Mouse (Mus musculus): ENCODE measurements at regions not wholly inside any gene's neighbourhood (a gene's known extent, or its start where the extent isn't known, plus 50 kb on each side); places are given as distances from the start of the nearest gene placed in this dataset.

DNA sequence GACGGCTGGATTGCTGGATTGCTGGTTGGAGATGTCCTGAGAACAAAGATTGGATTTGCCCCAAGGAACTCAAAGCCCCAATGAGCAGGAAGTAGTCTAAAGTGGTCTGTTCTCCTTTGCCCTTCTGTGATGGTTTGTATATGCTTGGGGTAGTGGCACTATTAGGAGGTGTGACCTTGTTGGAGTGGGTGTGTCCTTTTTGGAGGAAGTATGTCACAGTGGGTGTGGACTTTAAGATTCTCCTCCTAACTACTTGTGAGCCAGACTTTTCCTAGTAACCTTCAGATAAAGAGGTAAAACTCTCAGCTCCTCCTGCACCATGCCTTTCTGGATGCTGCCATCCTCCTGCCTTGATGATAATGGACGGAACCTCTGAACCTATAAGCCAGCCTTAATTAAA lies 69.1 kb upstream of the Gm47985 start:
- DNase-seq (ENCODE audit: extremely low spot score in 1 of 2, low spot score in 1 of 2) = no peak

DNA sequence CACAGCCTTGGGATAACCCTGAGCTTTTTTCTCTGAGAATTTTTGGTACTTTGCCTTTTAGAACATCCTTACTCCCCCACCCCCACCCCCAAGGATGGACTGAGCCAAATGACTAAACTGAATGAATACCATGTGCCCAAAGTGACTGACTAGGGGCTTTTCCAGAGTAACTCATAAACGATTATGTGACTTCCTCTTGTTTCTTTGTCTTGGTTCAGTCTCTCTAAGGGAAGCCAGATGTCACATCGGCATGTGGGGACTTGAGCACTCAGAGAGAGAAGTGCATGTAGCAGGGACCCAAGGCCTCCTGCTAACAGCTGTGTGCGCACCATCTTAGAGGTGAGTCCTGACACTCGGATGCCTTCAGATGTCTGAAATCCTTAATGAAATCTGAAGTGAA lies 63.8 kb upstream of the Gm47985 start:
- DNase-seq (ENCODE audit: extremely low spot score in 1 of 2, low spot score in 1 of 2) = no peak

DNA sequence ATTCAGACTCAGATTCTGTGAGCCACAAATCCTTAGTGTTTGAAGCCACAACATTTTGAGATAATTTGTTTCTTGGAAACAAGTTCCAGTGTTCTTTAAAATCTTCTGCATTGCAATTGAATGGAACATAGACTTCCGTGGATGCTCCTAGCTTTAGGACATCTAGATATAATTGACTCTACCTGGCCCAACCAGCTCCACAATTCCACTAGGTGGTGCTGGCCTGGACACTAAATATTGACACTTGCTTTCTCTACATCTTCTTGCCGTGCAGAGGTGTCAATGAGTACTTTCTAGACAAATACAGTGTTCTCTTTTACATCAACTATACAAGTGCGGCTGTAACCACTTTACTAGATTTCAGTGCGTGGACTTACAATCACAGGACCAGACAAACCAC lies 63.4 kb upstream of the Gm47985 start:
- DNase-seq (ENCODE audit: extremely low spot score in 1 of 2, low spot score in 1 of 2) = no peak

DNA sequence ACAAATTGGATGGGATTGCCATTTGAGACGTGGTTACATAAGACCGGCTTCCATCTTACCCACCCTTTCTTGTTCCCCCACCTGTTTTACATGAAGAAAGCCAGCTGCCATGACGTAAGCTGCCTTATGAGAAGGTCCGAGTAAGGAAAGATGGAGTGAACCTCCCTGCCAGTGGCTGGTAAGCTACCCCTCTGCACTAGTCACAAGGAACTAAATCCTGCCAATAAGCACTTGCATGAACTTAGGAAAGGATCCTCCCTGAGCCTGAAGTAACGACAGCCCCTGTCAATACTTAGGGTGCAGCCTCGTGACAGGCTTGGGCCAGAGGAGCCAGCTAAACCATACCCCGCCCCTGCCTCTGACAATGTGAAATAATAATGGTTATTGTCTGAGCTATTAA lies 62.8 kb upstream of the Gm47985 start:
- DNase-seq (ENCODE audit: extremely low spot score in 1 of 2, low spot score in 1 of 2) = no peak

DNA sequence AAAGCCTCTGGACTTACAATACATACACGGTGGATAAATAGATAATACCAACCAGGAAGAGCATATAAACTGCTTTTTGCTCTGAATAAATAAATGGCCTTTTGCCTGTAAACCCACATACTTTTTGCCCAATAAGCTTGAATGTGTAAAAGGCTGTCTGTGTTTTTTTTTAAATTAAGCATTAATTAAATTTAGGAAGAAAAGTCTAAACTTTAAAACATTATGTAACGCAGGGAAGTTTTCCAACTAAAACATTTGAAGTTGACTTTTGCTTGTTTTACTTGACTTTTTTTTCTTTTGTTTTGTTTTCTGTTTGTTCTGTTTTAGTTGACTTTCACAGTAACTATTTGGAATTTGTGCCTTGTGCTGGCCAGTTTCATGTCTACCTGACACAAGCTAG lies 60.7 kb upstream of the Gm47985 start:
- no peak for DNase-seq (ENCODE audit: extremely low spot score in 1 of 2, low spot score in 1 of 2)

DNA sequence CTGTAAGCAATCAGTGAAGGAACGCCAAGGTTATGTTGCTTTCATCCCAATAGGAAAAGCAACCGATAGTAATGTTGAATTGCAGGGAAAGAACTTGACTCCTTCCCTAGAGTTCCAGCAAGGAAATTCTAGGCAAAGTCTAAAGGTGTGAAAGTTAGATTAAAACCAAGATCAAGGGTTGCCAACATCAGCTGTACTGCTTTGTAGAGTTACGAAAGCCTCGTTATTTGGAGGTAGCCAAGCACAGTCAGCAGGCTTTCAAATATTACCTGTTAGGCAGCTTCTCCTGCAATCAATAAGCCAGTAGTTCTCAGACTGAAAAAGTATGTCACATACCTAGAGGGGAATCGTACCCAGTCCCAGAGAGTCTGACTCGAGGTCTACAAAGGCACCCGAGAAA lies 58.4 kb upstream of the Gm47985 start:
- DNase-seq (ENCODE audit: extremely low spot score in 1 of 2, low spot score in 1 of 2) = no peak

DNA sequence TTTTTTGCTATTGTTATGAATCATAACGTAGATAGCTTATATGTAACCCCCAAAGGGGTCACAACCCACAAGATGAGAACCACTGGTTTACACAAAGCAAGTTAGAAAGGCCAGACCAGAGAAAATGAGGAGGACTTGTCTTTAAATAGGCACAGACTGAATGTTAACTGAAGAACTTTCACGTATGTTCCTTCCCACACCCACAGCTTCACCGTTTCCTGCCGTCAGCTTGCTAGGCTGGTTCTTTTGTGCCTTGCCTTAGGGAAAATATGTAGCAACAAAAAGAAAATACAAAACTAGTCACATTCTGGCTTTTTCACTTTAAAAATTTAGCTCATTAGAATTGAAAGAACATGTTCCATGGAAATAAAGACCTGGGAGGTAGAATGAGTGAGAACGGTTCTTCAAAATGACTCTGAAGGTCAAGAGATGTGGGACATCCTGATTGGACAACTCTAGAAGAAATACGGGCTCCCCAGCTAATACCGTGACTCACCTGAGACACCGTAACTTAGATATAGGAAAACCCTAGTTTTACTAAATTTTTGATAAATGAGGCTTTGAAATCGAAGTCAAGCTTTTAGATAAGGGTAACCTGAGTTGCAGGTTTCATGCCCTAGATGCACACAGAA lies 57.2 kb upstream of the Gm47985 start:
- no peak for DNase-seq (ENCODE audit: extremely low spot score in 1 of 2, low spot score in 1 of 2)

DNA sequence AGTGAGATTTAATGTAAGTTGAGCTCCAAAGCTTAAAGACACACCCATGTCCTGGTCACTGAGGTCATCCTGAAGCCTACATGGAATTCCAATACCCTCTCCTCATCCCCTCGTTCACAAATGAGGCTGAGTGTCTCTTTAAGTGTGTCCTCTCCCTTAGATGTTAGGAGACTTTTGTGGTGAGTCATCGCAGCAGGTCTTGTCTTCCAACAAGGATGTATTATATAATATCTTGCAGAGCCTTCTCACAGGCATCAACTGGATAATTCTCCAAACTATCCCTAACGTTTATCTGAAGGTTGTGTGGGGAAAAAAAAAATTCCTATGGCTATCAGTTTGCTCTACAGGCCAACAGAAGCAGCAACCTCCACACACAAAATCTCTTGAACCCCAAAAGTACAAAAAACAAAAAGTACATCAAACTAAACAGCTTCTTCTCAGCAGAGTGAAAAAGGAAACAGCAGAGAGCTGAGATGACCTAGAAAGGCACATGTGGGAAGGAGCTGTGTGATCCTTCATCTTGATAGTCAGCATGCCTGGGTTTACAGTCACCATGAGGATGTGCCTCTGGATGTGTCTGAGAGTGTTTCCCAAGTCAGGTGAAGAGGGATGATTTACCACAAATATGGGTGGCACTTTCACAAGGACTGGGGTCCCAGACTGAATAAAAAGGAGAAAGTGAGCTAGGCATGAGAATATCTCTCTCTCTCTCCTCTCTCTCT lies 56.4 kb upstream of the Gm47985 start:
- no peak for DNase-seq (ENCODE audit: extremely low spot score in 1 of 2, low spot score in 1 of 2)

DNA sequence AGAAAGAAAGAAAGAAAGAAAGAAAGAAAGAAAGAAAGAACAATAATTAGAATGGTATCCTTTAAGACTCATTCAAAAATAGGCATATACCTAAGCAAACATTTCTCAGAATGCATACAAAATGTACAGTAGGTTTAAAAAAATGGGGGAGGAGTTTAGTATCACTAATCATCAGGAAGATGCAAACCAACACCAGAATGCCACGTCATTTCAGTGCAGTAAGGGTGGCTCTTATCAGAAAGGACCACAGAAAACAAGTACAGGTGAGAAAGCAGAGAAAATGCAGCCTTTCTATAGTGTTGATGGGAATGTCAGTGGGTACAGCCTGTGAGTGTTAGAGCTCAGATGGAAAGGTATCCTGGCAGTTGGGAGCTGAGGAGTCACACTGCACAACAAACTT lies 55.6 kb upstream of the Gm47985 start:
- no peak for DNase-seq (ENCODE audit: extremely low spot score in 1 of 2, low spot score in 1 of 2)

DNA sequence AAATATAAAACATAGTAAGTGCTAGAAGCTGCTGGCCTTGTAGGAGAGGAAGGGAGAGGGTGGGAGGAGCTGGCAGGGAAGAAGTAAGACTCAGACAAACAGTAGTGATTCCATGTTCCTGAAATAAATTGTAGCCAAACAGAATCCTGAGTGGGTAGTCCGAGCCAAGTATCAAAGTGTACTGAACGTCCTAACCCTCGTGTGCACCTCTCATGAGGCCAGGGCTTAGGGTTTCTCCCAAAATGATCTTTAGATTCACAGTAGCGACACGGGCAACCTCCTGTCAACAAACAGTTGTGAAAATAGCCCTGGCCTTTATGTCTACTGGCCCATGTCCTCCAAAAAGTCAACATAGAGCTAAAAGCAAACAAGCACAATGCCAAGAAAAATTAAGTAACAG lies 54.3 kb upstream of the Gm47985 start:
- DNase-seq (ENCODE audit: extremely low spot score in 1 of 2, low spot score in 1 of 2) = no peak

DNA sequence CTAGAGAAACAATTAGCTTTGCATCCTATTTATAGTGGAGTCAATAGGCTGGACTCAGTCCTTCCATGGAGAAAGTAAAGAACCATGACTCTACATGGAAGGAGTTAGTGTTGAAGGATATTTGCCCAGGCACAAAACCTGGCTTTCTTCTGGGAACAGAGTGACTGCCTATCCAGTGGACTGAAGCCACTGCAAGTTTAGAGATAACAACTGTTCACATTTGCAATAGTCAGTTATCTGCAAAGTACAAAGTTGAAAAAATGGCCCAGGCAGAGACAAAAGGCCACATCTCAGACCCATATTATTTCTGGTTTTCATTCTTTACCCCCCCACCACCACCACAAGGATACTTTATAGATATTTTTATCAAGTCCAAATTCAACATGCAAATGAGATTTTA lies 53.4 kb upstream of the Gm47985 start:
- no peak for DNase-seq (ENCODE audit: extremely low spot score in 1 of 2, low spot score in 1 of 2)

DNA sequence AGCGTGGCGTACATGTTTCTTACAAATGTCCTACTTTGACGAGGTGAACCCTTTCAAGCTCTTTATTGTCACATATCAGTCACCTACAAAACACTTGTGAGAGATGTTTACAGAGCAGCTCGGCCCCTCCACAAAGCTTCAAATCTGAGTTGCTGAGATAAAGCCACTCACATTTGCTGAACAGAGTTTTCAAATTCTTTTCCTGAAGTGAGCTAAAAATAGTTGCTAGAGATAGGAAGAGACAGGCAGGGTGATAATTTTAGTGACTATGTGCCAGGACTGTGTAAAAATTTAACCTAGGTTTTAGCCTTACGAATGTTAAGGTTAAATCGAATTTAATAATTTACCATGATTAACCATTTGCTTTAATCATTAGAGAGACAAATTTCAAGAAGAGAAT lies 52.3 kb upstream of the Gm47985 start:
- DNase-seq (ENCODE audit: extremely low spot score in 1 of 2, low spot score in 1 of 2) = no peak

DNA sequence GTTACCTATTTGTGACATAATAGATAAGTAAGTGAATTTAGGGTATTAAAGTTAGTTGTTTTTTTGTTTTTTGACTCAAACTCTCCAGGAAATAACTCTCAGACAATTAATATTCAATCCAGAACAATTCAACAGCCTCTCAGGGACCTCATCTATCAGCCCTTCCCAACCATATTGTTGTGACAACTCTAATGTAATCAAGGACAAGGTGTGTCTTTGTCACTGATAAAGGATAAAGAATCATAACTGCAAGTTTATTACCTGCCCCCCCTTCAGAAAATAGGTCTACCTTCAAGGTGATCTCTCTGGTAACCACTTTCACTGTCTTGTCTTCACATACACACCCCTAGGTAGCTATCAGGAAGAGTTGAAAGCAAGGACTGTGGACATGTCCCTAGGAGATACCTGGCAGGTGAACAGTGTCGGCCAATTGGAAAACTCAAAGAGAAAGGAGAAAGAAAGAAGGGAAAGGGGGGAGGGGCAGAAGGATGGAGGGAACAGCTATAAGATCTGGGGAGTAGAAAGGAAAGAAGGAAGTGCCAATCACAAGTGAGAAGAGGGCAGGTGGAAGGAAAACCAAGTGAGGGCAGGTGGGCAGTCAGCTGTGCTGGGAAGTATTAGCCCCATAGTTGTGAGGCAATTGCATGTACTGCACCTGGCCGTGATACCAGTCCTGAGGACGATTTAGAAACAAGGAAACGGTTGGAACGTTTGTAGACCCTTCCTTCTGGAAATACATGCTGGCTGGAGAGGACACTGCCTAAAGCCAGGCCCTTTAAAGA lies 51.3 kb upstream of the Gm47985 start:
- no peak for DNase-seq (ENCODE audit: extremely low spot score in 1 of 2, low spot score in 1 of 2)

DNA sequence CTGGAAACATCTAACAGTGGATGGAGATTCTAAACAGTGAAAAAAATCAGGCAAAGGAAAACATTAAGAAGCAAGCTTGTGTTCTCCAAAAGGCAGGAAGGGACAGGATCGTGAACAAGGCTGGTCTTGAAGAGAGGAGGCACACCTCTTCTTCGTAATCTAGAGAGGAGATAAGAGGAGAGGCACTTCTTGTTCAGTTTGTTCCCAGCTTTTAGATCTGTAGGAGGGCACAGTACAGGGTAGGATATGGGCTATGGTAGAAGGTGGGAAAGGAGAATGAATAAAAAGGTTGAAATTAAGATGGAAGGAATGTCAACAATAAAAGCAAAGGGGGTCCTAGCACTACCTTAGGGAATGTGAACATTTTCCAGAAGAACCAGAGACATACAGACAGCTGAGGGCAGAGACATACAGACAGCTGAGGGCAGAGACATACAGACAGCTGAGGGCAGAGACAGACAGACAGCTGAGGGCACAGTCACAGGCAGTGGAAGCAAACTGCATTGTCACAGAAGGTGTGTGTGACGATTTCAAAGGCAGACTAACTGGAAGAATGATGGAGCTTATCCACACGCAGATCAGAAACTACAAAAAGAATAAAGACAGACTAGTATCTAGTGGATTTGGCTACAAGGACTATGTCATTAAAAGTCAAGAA lies 50.6 kb upstream of the Gm47985 start:
- DNase-seq (ENCODE audit: extremely low spot score in 1 of 2, low spot score in 1 of 2) = no peak

All from layer of hippocampus, postnatal 25 days (tissue).